Mouse (Mus musculus): Measurements from ENCODE around the gene Arf6.
A peak's percentile ranks its signal among the peaks of the same experiment; 100 is the strongest.
"Not testable (repeated sequence)": the region's sequence is repeated elsewhere in the genome, so short reads cannot be mapped to it uniquely, and the experiment has no call there.

Arf6 gene

GRCm38 (mm10) chr12:69371854-69372671 lies at the start of gene Arf6, which contains the start of gene Gm9887:
Gene Arf6, plus strand, starts transcription at chr12:69372150.
Gene Gm9887, minus strand, starts transcription at chr12:69372458.
- DNase-seq (ENCODE audit: low spot score in 2 of 2): peak; percentile 93 to 95

- DNase-seq (ENCODE audit: low spot score in 2 of 2): no peak
Measured at GRCm38 (mm10) chr12:69331187-69331586, 40.8 kb upstream of the Arf6 start.

GRCm38 (mm10) chr12:69332147-69332546 lies 39.8 kb upstream of the Arf6 start:
- DNase-seq (ENCODE audit: low spot score in 2 of 2): no peak

- no peak for DNase-seq (ENCODE audit: low spot score in 2 of 2)
Measured at GRCm38 (mm10) chr12:69333547-69333946, 38.4 kb upstream of the Arf6 start.

- no peak for DNase-seq (ENCODE audit: low spot score in 2 of 2)
Measured at GRCm38 (mm10) chr12:69349928-69350327, 22.0 kb upstream of the Arf6 start.

- no peak for DNase-seq (ENCODE audit: low spot score in 2 of 2)
Measured at GRCm38 (mm10) chr12:69351685-69352084, 20.3 kb upstream of the Arf6 start.

- DNase-seq (ENCODE audit: low spot score in 2 of 2): peak; percentile 71 to 79
Measured at GRCm38 (mm10) chr12:69356546-69357299, 15.2 kb upstream of the Arf6 start, which contains the start of gene Nemf. Gene Nemf, minus strand, starts transcription at chr12:69357165.

GRCm38 (mm10) chr12:69357300-69357646 lies 14.7 kb upstream of the Arf6 start:
- DNase-seq (ENCODE audit: low spot score in 2 of 2): no peak

- DNase-seq (ENCODE audit: low spot score in 2 of 2): peak; percentile 18 to 25
Measured at GRCm38 (mm10) chr12:69360655-69360996, 11.3 kb upstream of the Arf6 start.

- DNase-seq (ENCODE audit: low spot score in 2 of 2): peak; percentile 97 to 99
Measured at GRCm38 (mm10) chr12:69360997-69361899, 10.7 kb upstream of the Arf6 start.

- no peak for DNase-seq (ENCODE audit: low spot score in 2 of 2)
Measured at GRCm38 (mm10) chr12:69361919-69362318, 10.0 kb upstream of the Arf6 start.

- no peak for DNase-seq (ENCODE audit: low spot score in 2 of 2)
Measured at GRCm38 (mm10) chr12:69362388-69362787, 9.6 kb upstream of the Arf6 start.

GRCm38 (mm10) chr12:69363110-69363509 lies 8.8 kb upstream of the Arf6 start:
- DNase-seq (ENCODE audit: low spot score in 2 of 2): not testable (repeated sequence)

GRCm38 (mm10) chr12:69363899-69364762 lies 7.8 kb upstream of the Arf6 start:
- peak; percentile 24 to 47 for DNase-seq (ENCODE audit: low spot score in 2 of 2)

GRCm38 (mm10) chr12:69365757-69366156 lies 6.2 kb upstream of the Arf6 start:
- DNase-seq (ENCODE audit: low spot score in 2 of 2): no peak

- no peak for DNase-seq (ENCODE audit: low spot score in 2 of 2)
Measured at GRCm38 (mm10) chr12:69366424-69366823, 5.5 kb upstream of the Arf6 start.

- no peak for DNase-seq (ENCODE audit: low spot score in 2 of 2)
Measured at GRCm38 (mm10) chr12:69367557-69367956, 4.4 kb upstream of the Arf6 start.

GRCm38 (mm10) chr12:69370936-69371335 lies 1.0 kb upstream of the Arf6 start:
- no peak for DNase-seq (ENCODE audit: low spot score in 2 of 2)

- DNase-seq (ENCODE audit: low spot score in 2 of 2): no peak
Measured at GRCm38 (mm10) chr12:69371421-69371853, 513 bp upstream of the Arf6 start.

- peak; percentile 11 to 22 for DNase-seq (ENCODE audit: low spot score in 2 of 2)
Measured at GRCm38 (mm10) chr12:69372731-69373331, 881 bp downstream of the Arf6 start.
